Mouse (Mus musculus): ENCODE measurements around the gene Pigu. TPM values are rescaled to one million over a fixed set of nuclear protein-coding genes. Genes with fewer than 3 reads are reported as not detected.

Pigu gene
- polyA plus RNA-seq, 1 experiment from 2014 or later, result 51.5 TPM

- H3K4me1 ChIP-seq, result peaks cover 19% of the 10 kb centered on the region
- WGBS, result 44% methylated on average over 3 of the region's 3 CpGs
- DNase-seq (ENCODE audit: low spot score), result peak; percentile 27
- no peaks in the 10 kb centered on the region for H3K9me3 ChIP-seq
- peak overlapping the region; percentile 71 for H3K27ac ChIP-seq (replicated peaks)
- peaks cover 56% of the 10 kb centered on the region for H3K36me3 ChIP-seq (replicated peaks)
- no peak overlapping the region for H3K4me3 ChIP-seq
- no peaks in the 10 kb centered on the region for H3K27me3 ChIP-seq (replicated peaks; ENCODE audit: low read depth, poor library complexity, severe bottlenecking)
Observed at GRCm38 (mm10) chr2:155308936-155309592, 48.2 kb downstream of the Pigu start.

- 81% methylated on average over 4 of the region's 4 CpGs for WGBS
- H3K36me3 ChIP-seq (replicated peaks), result peaks cover 86% of the 10 kb centered on the region
- no peaks in the 10 kb centered on the region for H3K27me3 ChIP-seq (replicated peaks; ENCODE audit: low read depth, poor library complexity, severe bottlenecking)
- H3K9me3 ChIP-seq, result no peaks in the 10 kb centered on the region
- H3K27ac ChIP-seq (replicated peaks), result no peak overlapping the region
- no peaks in the 10 kb centered on the region for H3K4me1 ChIP-seq
- DNase-seq (ENCODE audit: low spot score), result no peak
- no peak overlapping the region for H3K4me3 ChIP-seq
Observed at GRCm38 (mm10) chr2:155299563-155299962, 57.7 kb downstream of the Pigu start.

- no peak for DNase-seq (ENCODE audit: low spot score)
- Histone ChIP-seq H3K9me3 (no peaks in the 10 kb centered on the region), H3K4me1 (no peaks in the 10 kb centered on the region), H3K36me3 (replicated peaks) (peaks cover 100% of the 10 kb centered on the region), H3K27ac (replicated peaks) (no peak overlapping the region), H3K4me3 (no peak overlapping the region), H3K27me3 (replicated peaks; ENCODE audit: low read depth, poor library complexity, severe bottlenecking) (no peaks in the 10 kb centered on the region)
- WGBS, result 94% methylated on average over 6 of the region's 6 CpGs
Observed at GRCm38 (mm10) chr2:155295453-155295852, 61.8 kb downstream of the Pigu start.

- H3K27ac ChIP-seq (replicated peaks), result no peak overlapping the region
- 93% methylated on average over 4 of the region's 4 CpGs for WGBS
- H3K9me3 ChIP-seq, result no peaks in the 10 kb centered on the region
- no peak for DNase-seq (ENCODE audit: low spot score)
- H3K36me3 ChIP-seq (replicated peaks), result peaks cover 100% of the 10 kb centered on the region
- H3K4me1 ChIP-seq, result no peaks in the 10 kb centered on the region
- no peaks in the 10 kb centered on the region for H3K27me3 ChIP-seq (replicated peaks; ENCODE audit: low read depth, poor library complexity, severe bottlenecking)
- no peak overlapping the region for H3K4me3 ChIP-seq
Observed at GRCm38 (mm10) chr2:155293946-155294345, 63.3 kb downstream of the Pigu start.

- Histone ChIP-seq H3K27me3 (replicated peaks; ENCODE audit: low read depth, poor library complexity, severe bottlenecking) (no peaks in the 10 kb centered on the region), H3K9me3 (no peaks in the 10 kb centered on the region), H3K4me3 (no peak overlapping the region), H3K27ac (replicated peaks) (no peak overlapping the region), H3K36me3 (replicated peaks) (peaks cover 100% of the 10 kb centered on the region), H3K4me1 (no peaks in the 10 kb centered on the region)
- 90% methylated on average over 2 of the region's 2 CpGs for WGBS
- DNase-seq (ENCODE audit: low spot score), result no peak
Observed at GRCm38 (mm10) chr2:155293382-155293781, 63.8 kb downstream of the Pigu start.

- 93% methylated on average over 8 of the region's 8 CpGs for WGBS
- Histone ChIP-seq H3K27me3 (replicated peaks; ENCODE audit: low read depth, poor library complexity, severe bottlenecking) (no peaks in the 10 kb centered on the region), H3K9me3 (no peaks in the 10 kb centered on the region), H3K4me1 (no peaks in the 10 kb centered on the region), H3K4me3 (no peak overlapping the region), H3K27ac (replicated peaks) (no peak overlapping the region), H3K36me3 (replicated peaks) (peaks cover 85% of the 10 kb centered on the region)
- no peak for DNase-seq (ENCODE audit: low spot score)
Observed at GRCm38 (mm10) chr2:155290066-155290465, 67.2 kb downstream of the Pigu start.

GRCm38 (mm10) chr2:155287456-155288250, 69.6 kb downstream of the Pigu start:
- Histone ChIP-seq H3K36me3 (replicated peaks) (peaks cover 85% of the 10 kb centered on the region), H3K4me1 (no peaks in the 10 kb centered on the region), H3K27ac (replicated peaks) (no peak overlapping the region), H3K4me3 (no peak overlapping the region), H3K27me3 (replicated peaks; ENCODE audit: low read depth, poor library complexity, severe bottlenecking) (no peaks in the 10 kb centered on the region), H3K9me3 (no peaks in the 10 kb centered on the region)
- WGBS, result 91% methylated on average over 4 of the region's 4 CpGs
- no peak for DNase-seq (ENCODE audit: low spot score)

- Histone ChIP-seq H3K9me3 (no peaks in the 10 kb centered on the region), H3K27ac (replicated peaks) (no peak overlapping the region), H3K4me3 (no peak overlapping the region), H3K4me1 (no peaks in the 10 kb centered on the region), H3K36me3 (replicated peaks) (peaks cover 79% of the 10 kb centered on the region), H3K27me3 (replicated peaks; ENCODE audit: low read depth, poor library complexity, severe bottlenecking) (no peaks in the 10 kb centered on the region)
- DNase-seq (ENCODE audit: low spot score), result no peak
- WGBS, result 92% methylated on average over 6 of the region's 6 CpGs
Observed at GRCm38 (mm10) chr2:155285744-155286143, 71.5 kb downstream of the Pigu start.

GRCm38 (mm10) chr2:155284647-155285046, 72.6 kb downstream of the Pigu start:
- H3K27me3 ChIP-seq (replicated peaks; ENCODE audit: low read depth, poor library complexity, severe bottlenecking), result no peaks in the 10 kb centered on the region
- no peaks in the 10 kb centered on the region for H3K4me1 ChIP-seq
- no peak for DNase-seq (ENCODE audit: low spot score)
- H3K9me3 ChIP-seq, result no peaks in the 10 kb centered on the region
- no peak overlapping the region for H3K4me3 ChIP-seq
- peaks cover 76% of the 10 kb centered on the region for H3K36me3 ChIP-seq (replicated peaks)
- no peak overlapping the region for H3K27ac ChIP-seq (replicated peaks)
- 79% methylated on average over 7 of the region's 7 CpGs for WGBS

- Histone ChIP-seq H3K27ac (replicated peaks) (no peak overlapping the region), H3K9me3 (no peaks in the 10 kb centered on the region), H3K4me1 (no peaks in the 10 kb centered on the region), H3K36me3 (replicated peaks) (peaks cover 76% of the 10 kb centered on the region), H3K27me3 (replicated peaks; ENCODE audit: low read depth, poor library complexity, severe bottlenecking) (no peaks in the 10 kb centered on the region), H3K4me3 (no peak overlapping the region)
- no peak for DNase-seq (ENCODE audit: low spot score)
- WGBS, result 87% methylated on average over 4 of the region's 4 CpGs
Observed at GRCm38 (mm10) chr2:155283793-155284192, 73.4 kb downstream of the Pigu start.

GRCm38 (mm10) chr2:155280116-155280515, 77.1 kb downstream of the Pigu start:
- Histone ChIP-seq H3K4me1 (peaks cover 20% of the 10 kb centered on the region), H3K4me3 (no peak overlapping the region), H3K36me3 (replicated peaks) (peaks cover 69% of the 10 kb centered on the region), H3K27ac (replicated peaks) (no peak overlapping the region), H3K27me3 (replicated peaks; ENCODE audit: low read depth, poor library complexity, severe bottlenecking) (no peaks in the 10 kb centered on the region), H3K9me3 (no peaks in the 10 kb centered on the region)
- 71% methylated on average over 2 of the region's 2 CpGs for WGBS
- no peak for DNase-seq (ENCODE audit: low spot score)

GRCm38 (mm10) chr2:155279163-155279562, 78.1 kb downstream of the Pigu start:
- H3K36me3 ChIP-seq (replicated peaks), result peaks cover 60% of the 10 kb centered on the region

GRCm38 (mm10) chr2:155278361-155278760, 78.9 kb downstream of the Pigu start:
- H3K36me3 ChIP-seq (replicated peaks), result peaks cover 52% of the 10 kb centered on the region
- H3K4me1 ChIP-seq, result peaks cover 20% of the 10 kb centered on the region

More at GRCm38 (mm10) chr2:155279163-155279562, 78.1 kb downstream of the Pigu start:
- Histone ChIP-seq H3K27me3 (replicated peaks; ENCODE audit: low read depth, poor library complexity, severe bottlenecking) (no peaks in the 10 kb centered on the region), H3K9me3 (no peaks in the 10 kb centered on the region), H3K4me1 (peaks cover 20% of the 10 kb centered on the region), H3K4me3 (no peak overlapping the region), H3K27ac (replicated peaks) (no peak overlapping the region)
- 92% methylated on average over 4 of the region's 4 CpGs for WGBS
- DNase-seq (ENCODE audit: low spot score), result no peak

More at GRCm38 (mm10) chr2:155278361-155278760, 78.9 kb downstream of the Pigu start:
- Histone ChIP-seq H3K27ac (replicated peaks) (no peak overlapping the region), H3K4me3 (no peak overlapping the region), H3K27me3 (replicated peaks; ENCODE audit: low read depth, poor library complexity, severe bottlenecking) (no peaks in the 10 kb centered on the region), H3K9me3 (no peaks in the 10 kb centered on the region)
- DNase-seq (ENCODE audit: low spot score), result no peak
- 88% methylated on average over 7 of the region's 7 CpGs for WGBS
